Mouse (Mus musculus) urinary bladder, postnatal 4 days (tissue): ENCODE data around the gene Vegfc.

ENCODE experiments used
- DNase-seq, 2 experiments: peaks; one replicate each; pipeline ENCODE4 v3.0.0; 2021 to 2022; ENCODE audit warnings: low spot score in 2 of 2

Vegfc gene

GRCm38 (mm10) chr8:54077271-54078120 is at the start of gene Vegfc:
TSS of gene Vegfc (plus strand) at chr8:54077606.
- DNase-seq, result peak; percentile 37 to 63

- no peak for DNase-seq
These were observed 42.8 kb upstream of the Vegfc start for GRCm38 (mm10) chr8:54034584-54034983.

GRCm38 (mm10) chr8:54042601-54043000 is 34.8 kb upstream of the Vegfc start:
- no peak for DNase-seq

- no peak for DNase-seq
These were observed 33.9 kb upstream of the Vegfc start for GRCm38 (mm10) chr8:54043468-54043867.

GRCm38 (mm10) chr8:54053210-54053609 is 24.2 kb upstream of the Vegfc start:
- DNase-seq, result no peak

GRCm38 (mm10) chr8:54065492-54065891 is 11.9 kb upstream of the Vegfc start:
- no peak for DNase-seq

GRCm38 (mm10) chr8:54076301-54076700 is 1.1 kb upstream of the Vegfc start:
- no peak for DNase-seq

- peak in 1 of 2 experiments; percentile 35 for DNase-seq
These were observed 575 bp upstream of the Vegfc start for GRCm38 (mm10) chr8:54076791-54077270.

- no peak for DNase-seq
These were observed 675 bp downstream of the Vegfc start for GRCm38 (mm10) chr8:54078121-54078440.

GRCm38 (mm10) chr8:54079001-54079400 is 1.6 kb downstream of the Vegfc start:
- DNase-seq, result no peak

GRCm38 (mm10) chr8:54079601-54080000 is 2.2 kb downstream of the Vegfc start:
- DNase-seq, result no peak

- no peak for DNase-seq
These were observed 8.5 kb downstream of the Vegfc start for GRCm38 (mm10) chr8:54085896-54086295.

- no peak for DNase-seq
These were observed 9.7 kb downstream of the Vegfc start for GRCm38 (mm10) chr8:54087114-54087513.

- no peak for DNase-seq
These were observed 11.8 kb downstream of the Vegfc start for GRCm38 (mm10) chr8:54089204-54089603.

GRCm38 (mm10) chr8:54089901-54090300 is 12.5 kb downstream of the Vegfc start:
- DNase-seq, result no peak

- DNase-seq, result no peak
These were observed 22.7 kb downstream of the Vegfc start for GRCm38 (mm10) chr8:54100058-54100457.

GRCm38 (mm10) chr8:54114581-54114980 is 37.2 kb downstream of the Vegfc start:
- DNase-seq, result no peak

GRCm38 (mm10) chr8:54120115-54120514 is 42.7 kb downstream of the Vegfc start:
- no peak for DNase-seq

- no peak for DNase-seq
These were observed 44.5 kb downstream of the Vegfc start for GRCm38 (mm10) chr8:54121942-54122341.

GRCm38 (mm10) chr8:54122345-54122744 is 44.9 kb downstream of the Vegfc start:
- no peak for DNase-seq

GRCm38 (mm10) chr8:54130558-54130957 is 53.2 kb downstream of the Vegfc start:
- DNase-seq, result no peak

GRCm38 (mm10) chr8:54153240-54153639 is 75.8 kb downstream of the Vegfc start:
- no peak for DNase-seq

GRCm38 (mm10) chr8:54163505-54163904 is 86.1 kb downstream of the Vegfc start:
- DNase-seq, result no peak

- no peak for DNase-seq
These were observed 107.9 kb downstream of the Vegfc start for GRCm38 (mm10) chr8:54185336-54185735.
